Mouse (Mus musculus): ENCODE results near the gene Olfr1510. TPM values are rescaled to one million over a fixed set of nuclear protein-coding genes. Genes with fewer than 3 reads are reported as not detected.

Gene Olfr1510
- not detected for polyA plus RNA-seq (2014; fragmentation: Illumina TruSeq; extraction: RNeasy Lipid Tissue Mini Kit (QIAGEN cat#74804); ENCODE audit: insufficient read depth, low read depth, low replicate concordance)

DNA sequence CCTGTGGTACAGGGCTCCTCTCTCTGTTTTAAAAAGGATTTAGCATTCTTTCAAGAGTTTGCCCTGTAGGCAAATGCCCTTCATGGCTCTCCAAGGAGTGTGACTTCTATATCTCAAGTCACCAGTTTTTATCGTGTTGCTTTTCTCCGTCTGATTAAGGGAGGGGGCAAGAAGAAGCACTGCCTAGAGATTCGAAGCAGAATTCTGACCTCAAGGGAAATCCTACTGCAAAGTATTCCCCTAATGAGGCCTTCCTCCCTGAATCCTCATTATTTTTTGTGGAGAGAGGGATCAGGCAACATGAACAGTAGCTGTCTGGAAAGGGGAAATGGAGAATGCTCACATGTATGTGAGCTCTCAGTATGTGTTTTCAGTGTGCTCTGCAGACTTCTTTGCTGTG, at the start of gene Olfr1510:
TSS of gene Olfr1510 (minus strand) at position 101 of the 400 bp plus-strand sequence.

DNA sequence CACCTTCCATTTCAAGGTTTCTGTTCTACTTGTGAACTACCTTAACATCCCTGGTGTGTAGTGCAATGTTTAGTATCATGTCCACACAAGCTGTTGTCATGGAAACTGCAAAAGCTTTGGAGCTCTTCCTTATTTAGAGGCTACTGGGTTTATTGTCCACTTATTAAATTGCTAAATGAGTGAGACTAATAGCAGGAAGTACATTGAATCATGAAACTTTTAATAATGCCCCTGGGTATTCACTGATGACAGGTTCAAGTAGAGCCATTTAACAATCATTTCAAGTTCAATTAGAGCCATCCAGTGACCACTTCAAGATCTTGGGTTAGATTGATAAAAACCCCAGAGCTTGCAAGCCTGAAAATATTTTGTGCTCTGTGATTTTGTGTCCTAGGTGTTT, 28.5 kb upstream of the Olfr1510 start, which contains the start of gene Olfr1509:
TSS of gene Olfr1509 (plus strand) at position 301 of the 400 bp plus-strand sequence.

DNA sequence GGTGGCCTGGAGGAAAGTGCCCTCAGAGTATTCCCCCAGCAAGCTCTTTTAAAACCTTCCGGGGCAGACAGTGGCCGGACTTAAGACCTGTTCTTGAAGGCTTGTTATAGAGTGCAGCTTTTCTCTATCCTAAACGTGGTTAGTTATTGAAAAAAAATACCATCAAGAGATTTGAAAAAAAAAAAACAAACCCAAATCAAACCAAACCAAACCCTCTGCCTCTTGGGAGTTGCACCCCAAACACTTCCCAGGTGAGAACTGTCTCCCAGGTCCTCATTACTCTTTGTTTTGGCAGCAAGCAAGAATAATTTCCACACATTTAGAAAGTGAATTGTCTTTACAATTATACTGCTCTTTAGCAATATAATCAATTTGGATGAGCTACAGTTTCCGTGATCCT, 16.9 kb downstream of the Olfr1510 start, which contains the start of gene Olfr1511:
TSS of gene Olfr1511 (minus strand) at position 101 of the 400 bp plus-strand sequence.

DNA sequence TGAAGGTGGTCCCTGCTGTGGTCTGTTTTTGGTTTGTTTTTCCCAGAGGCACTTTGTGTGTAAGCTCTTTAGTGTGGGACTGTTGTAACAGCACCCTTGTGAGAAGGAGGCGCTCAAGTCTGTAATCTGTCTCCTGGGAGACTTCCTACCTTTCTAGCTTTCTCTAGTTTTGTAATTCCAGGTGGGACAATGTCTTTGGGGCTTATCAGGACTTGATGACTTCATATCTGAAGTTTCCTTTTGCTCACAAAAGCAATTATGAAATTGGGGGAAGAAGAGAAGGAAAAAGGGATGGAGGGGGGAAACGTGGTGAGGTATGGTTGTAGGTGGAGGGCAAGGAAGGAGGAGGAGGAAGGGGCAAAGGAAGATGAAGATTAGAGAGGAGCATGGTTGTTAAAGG, 35.1 kb downstream of the Olfr1510 start, which contains the start of gene Olfr1512:
TSS of gene Olfr1512 (minus strand) at position 101 of the 400 bp plus-strand sequence.

Other genes with a start within 250 kb of the Olfr1510 start
- 16.2 TPM for gene Supt16, start 217.0 kb downstream of the Olfr1510 start, polyA plus RNA-seq (2014; fragmentation: Illumina TruSeq; extraction: RNeasy Lipid Tissue Mini Kit (QIAGEN cat#74804); ENCODE audit: insufficient read depth, low read depth, low replicate concordance)
- gene Chd8, start 156.6 kb downstream of the Olfr1510 start, polyA plus RNA-seq (2014; fragmentation: Illumina TruSeq; extraction: RNeasy Lipid Tissue Mini Kit (QIAGEN cat#74804); ENCODE audit: insufficient read depth, low read depth, low replicate concordance): 20.9 TPM
- 14.8 TPM for gene Tox4, start 135.2 kb downstream of the Olfr1510 start, polyA plus RNA-seq (2014; fragmentation: Illumina TruSeq; extraction: RNeasy Lipid Tissue Mini Kit (QIAGEN cat#74804); ENCODE audit: insufficient read depth, low read depth, low replicate concordance)
- gene Rab2b, start 134.8 kb downstream of the Olfr1510 start, polyA plus RNA-seq (2014; fragmentation: Illumina TruSeq; extraction: RNeasy Lipid Tissue Mini Kit (QIAGEN cat#74804); ENCODE audit: insufficient read depth, low read depth, low replicate concordance): 7.0 TPM
- gene Mettl3, start 109.2 kb downstream of the Olfr1510 start, polyA plus RNA-seq (2014; fragmentation: Illumina TruSeq; extraction: RNeasy Lipid Tissue Mini Kit (QIAGEN cat#74804); ENCODE audit: insufficient read depth, low read depth, low replicate concordance): 24.5 TPM
- 3.0 TPM for gene Sall2, start 85.6 kb downstream of the Olfr1510 start, polyA plus RNA-seq (2014; fragmentation: Illumina TruSeq; extraction: RNeasy Lipid Tissue Mini Kit (QIAGEN cat#74804); ENCODE audit: insufficient read depth, low read depth, low replicate concordance)
- gene Olfr1513, start 58.0 kb downstream of the Olfr1510 start, polyA plus RNA-seq (2014; fragmentation: Illumina TruSeq; extraction: RNeasy Lipid Tissue Mini Kit (QIAGEN cat#74804); ENCODE audit: insufficient read depth, low read depth, low replicate concordance): not detected
- not detected for gene Olfr1512, start 35.2 kb downstream of the Olfr1510 start, polyA plus RNA-seq (2014; fragmentation: Illumina TruSeq; extraction: RNeasy Lipid Tissue Mini Kit (QIAGEN cat#74804); ENCODE audit: insufficient read depth, low read depth, low replicate concordance)
- gene Olfr1511, start 17.0 kb downstream of the Olfr1510 start, polyA plus RNA-seq (2014; fragmentation: Illumina TruSeq; extraction: RNeasy Lipid Tissue Mini Kit (QIAGEN cat#74804); ENCODE audit: insufficient read depth, low read depth, low replicate concordance): not detected
- not detected for gene Olfr1509, start 28.6 kb upstream of the Olfr1510 start, polyA plus RNA-seq (2014; fragmentation: Illumina TruSeq; extraction: RNeasy Lipid Tissue Mini Kit (QIAGEN cat#74804); ENCODE audit: insufficient read depth, low read depth, low replicate concordance)
- gene Olfr1508, start 53.1 kb upstream of the Olfr1510 start, polyA plus RNA-seq (2014; fragmentation: Illumina TruSeq; extraction: RNeasy Lipid Tissue Mini Kit (QIAGEN cat#74804); ENCODE audit: insufficient read depth, low read depth, low replicate concordance): not detected
- not detected for gene Olfr1507, start 81.4 kb upstream of the Olfr1510 start, polyA plus RNA-seq (2014; fragmentation: Illumina TruSeq; extraction: RNeasy Lipid Tissue Mini Kit (QIAGEN cat#74804); ENCODE audit: insufficient read depth, low read depth, low replicate concordance)